Mouse (Mus musculus) myocyte (in vitro differentiated cells): Measurements from ENCODE around the gene Plagl1. TPM values are rescaled to one million over a fixed set of nuclear protein-coding genes. Genes with fewer than 3 reads are reported as not detected.

ENCODE experiments used
- H3K27me3 ChIP-seq: one replicate; pipeline ENCODE4 v1.6.1; 2011; ENCODE audit not compliant: control insufficient read depth, insufficient read depth, insufficient read length
- H3K36me3 ChIP-seq: one replicate; pipeline ENCODE4 v1.6.1; 2011; ENCODE audit not compliant: control insufficient read depth, insufficient read depth
- H3K4me2 ChIP-seq: one replicate; pipeline ENCODE4 v1.6.1; 2011; ENCODE audit warnings: low read depth, control low read depth
- H3K4me3 ChIP-seq: one replicate; pipeline ENCODE4 v1.5.1; 2011; ENCODE audit warnings: mild to moderate bottlenecking, control low read depth, moderate library complexity
- H3K79me2 ChIP-seq: one replicate; pipeline ENCODE4 v1.6.1; 2011; ENCODE audit not compliant: control insufficient read depth, insufficient read depth
- H3ac ChIP-seq: one replicate; pipeline ENCODE4 v1.6.1; 2011; ENCODE audit not compliant: control insufficient read depth, insufficient read length
- CEBPB ChIP-seq: IDR thresholded peaks from 2 replicates; pipeline ENCODE4 v1.6.1; 2011; ENCODE audit warnings: mild to moderate bottlenecking, moderate library complexity; ENCODE audit not compliant: poor library complexity, insufficient read depth, severe bottlenecking
- E2F4 ChIP-seq: IDR thresholded peaks from one replicate; pipeline ENCODE4 v1.6.1; 2011; ENCODE audit warnings: mild to moderate bottlenecking, control low read depth, moderate library complexity; ENCODE audit not compliant: insufficient read depth
- MAX ChIP-seq: IDR thresholded peaks from one replicate; pipeline ENCODE4 v1.6.1; 2011; ENCODE audit warnings: low read depth, mild to moderate bottlenecking, control low read depth
- MYOD1 ChIP-seq, 3 experiments: IDR thresholded peaks; one replicate each; pipeline ENCODE4 v1.6.1; 2011; ENCODE audit warnings: control low read depth in 2 of 3, low read depth in 2 of 3, mild to moderate bottlenecking in 2 of 3, moderate library complexity in 1 of 3; ENCODE audit not compliant: insufficient read length in 2 of 3, control insufficient read depth in 1 of 3
- MYOG ChIP-seq, 3 experiments: IDR thresholded peaks; one replicate each; pipeline ENCODE4 v1.6.1; 2011; ENCODE audit warnings: control low read depth in 2 of 3, low read depth in 2 of 3, mild to moderate bottlenecking in 2 of 3; ENCODE audit not compliant: insufficient read length in 2 of 3, control insufficient read depth in 1 of 3, insufficient read depth in 1 of 3
- POLR2A ChIP-seq: IDR thresholded peaks from one replicate; pipeline ENCODE4 v1.6.1; 2011; ENCODE audit warnings: low read depth, mild to moderate bottlenecking, control low read depth, moderate library complexity; ENCODE audit not compliant: insufficient read length
- POLR2AphosphoS2 ChIP-seq: IDR thresholded peaks from one replicate; pipeline ENCODE4 v1.6.1; 2011; ENCODE audit warnings: low read depth, control low read depth; ENCODE audit not compliant: insufficient read length
- REST ChIP-seq: IDR thresholded peaks from one replicate; pipeline ENCODE4 v1.6.1; 2011; ENCODE audit warnings: mild to moderate bottlenecking, control low read depth, moderate library complexity; ENCODE audit not compliant: insufficient read depth, insufficient read length
- SRF ChIP-seq: IDR thresholded peaks from one replicate; pipeline ENCODE4 v1.6.1; 2011; ENCODE audit warnings: low read depth; ENCODE audit not compliant: control insufficient read depth, insufficient read length
- TCF12 ChIP-seq: IDR thresholded peaks from one replicate; pipeline ENCODE4 v1.6.1; 2011; ENCODE audit warnings: mild to moderate bottlenecking, control low read depth; ENCODE audit not compliant: poor library complexity, insufficient read depth, severe bottlenecking
- TCF3 ChIP-seq: IDR thresholded peaks from one replicate; pipeline ENCODE4 v1.6.1; 2011; ENCODE audit warnings: low read depth, control low read depth; ENCODE audit not compliant: insufficient read length
- USF1 ChIP-seq: IDR thresholded peaks from one replicate; pipeline ENCODE4 v1.6.1; 2011; ENCODE audit warnings: low read depth, mild to moderate bottlenecking, control low read depth, moderate library complexity
- polyA plus RNA-seq: library from polyadenylated mRNA; unstranded; fragments of >200 nt; fragmentation: generic; extraction: Trizol; gene quantifications from one replicate; pipeline ENCODE4 v1.2.1, GENCODE M21; 2012; ENCODE audit warnings: missing spikeins

Gene Plagl1
- polyA plus RNA-seq, 1 experiment, result 0.40 TPM

GRCm38 (mm10) chr10:13100061-13100648, 39.9 kb downstream of the Plagl1 start:
- Histone ChIP-seq H3K4me2 (no peak overlapping the region), H3K79me2 (no peaks in the 10 kb centered on the region), H3K4me3 (no peak overlapping the region), H3K36me3 (no peaks in the 10 kb centered on the region), H3ac (no peak overlapping the region), H3K27me3 (no peaks in the 10 kb centered on the region)
- TF ChIP-seq E2F4, result no peak
- TF ChIP-seq POLR2AphosphoS2, result no peak
- TF ChIP-seq MYOG (IDR thresholded peaks at IDR 0.05; ENCODE audit: control insufficient read depth in 1 of 3, insufficient read depth in 1 of 3, insufficient read length in 2 of 3, low read depth in 2 of 3), result no peak
- TF ChIP-seq MAX, result no peak
- TF ChIP-seq MYOD1 (IDR thresholded peaks at IDR 0.05; ENCODE audit: control insufficient read depth in 1 of 3, insufficient read length in 2 of 3, low read depth in 2 of 3), result no peak
- no peak for TF ChIP-seq SRF
- no peak for TF ChIP-seq TCF12
- TF ChIP-seq TCF3, result no peak
- TF ChIP-seq USF1, result no peak
- TF ChIP-seq REST, result no peak
- no peak for TF ChIP-seq CEBPB
- TF ChIP-seq POLR2A, result no peak

- no peaks in the 10 kb centered on the region for H3K27me3 ChIP-seq
- no peak for TF ChIP-seq CEBPB
- no peak for TF ChIP-seq MYOG (IDR thresholded peaks at IDR 0.05; ENCODE audit: control insufficient read depth in 1 of 3, insufficient read depth in 1 of 3, insufficient read length in 2 of 3, low read depth in 2 of 3)
- no peak for TF ChIP-seq E2F4
- no peak for TF ChIP-seq MYOD1 (IDR thresholded peaks at IDR 0.05; ENCODE audit: control insufficient read depth in 1 of 3, insufficient read length in 2 of 3, low read depth in 2 of 3)
- TF ChIP-seq POLR2AphosphoS2, result no peak
- no peaks in the 10 kb centered on the region for H3K36me3 ChIP-seq
- no peak overlapping the region for H3K4me2 ChIP-seq
- no peak overlapping the region for H3K4me3 ChIP-seq
- H3K79me2 ChIP-seq, result no peaks in the 10 kb centered on the region
- no peak overlapping the region for H3ac ChIP-seq
Observed at GRCm38 (mm10) chr10:13102360-13102759, 42.1 kb downstream of the Plagl1 start.

GRCm38 (mm10) chr10:13103838-13104237, 43.5 kb downstream of the Plagl1 start:
- H3K4me3 ChIP-seq, result no peak overlapping the region
- H3K27me3 ChIP-seq, result no peaks in the 10 kb centered on the region
- H3K4me2 ChIP-seq, result no peak overlapping the region
- no peaks in the 10 kb centered on the region for H3K36me3 ChIP-seq
- no peak overlapping the region for H3ac ChIP-seq
- TF ChIP-seq MYOG (IDR thresholded peaks at IDR 0.05; ENCODE audit: control insufficient read depth in 1 of 3, insufficient read depth in 1 of 3, insufficient read length in 2 of 3, low read depth in 2 of 3) (no peak), CEBPB (no peak), E2F4 (no peak), TCF3 (no peak), REST (no peak), MAX (no peak)
- H3K79me2 ChIP-seq, result no peaks in the 10 kb centered on the region

DNA sequence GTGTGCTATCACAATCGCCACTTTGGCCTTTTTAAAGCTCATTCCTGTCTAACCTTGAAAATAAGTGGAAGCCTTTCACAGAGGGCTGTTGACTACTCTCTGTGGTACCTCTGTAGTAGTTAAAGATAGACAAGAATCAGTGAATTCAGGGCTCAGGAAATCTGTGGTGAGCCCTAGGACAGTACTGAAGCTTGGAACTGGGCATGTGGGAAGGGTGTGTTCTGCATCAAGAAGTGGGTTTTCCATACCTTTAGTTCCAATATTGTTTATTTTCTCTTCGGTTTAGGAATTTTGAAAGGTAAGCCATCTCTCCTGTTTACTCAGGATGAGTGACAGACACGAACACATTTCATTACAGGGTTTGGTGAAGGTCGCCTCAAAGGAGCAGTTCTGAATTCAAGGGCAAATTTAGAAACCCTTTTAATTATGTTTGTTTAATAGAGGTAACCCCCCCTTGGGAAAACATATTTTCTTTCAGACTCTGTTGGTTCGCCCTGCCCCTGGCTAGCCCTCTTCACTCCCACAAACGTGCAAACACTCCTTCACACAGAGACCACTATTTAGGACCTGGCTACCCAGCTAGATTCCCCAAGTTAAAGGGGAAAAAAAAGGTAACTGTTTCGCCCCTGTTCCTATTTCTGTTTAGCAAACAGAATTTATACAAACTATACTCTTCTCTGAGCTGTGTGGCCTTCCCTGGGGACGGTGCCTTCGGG, 46.8 kb downstream of the Plagl1 start:
- TF ChIP-seq REST (no peak), TCF3 (no peak), E2F4 (no peak), SRF (no peak), CEBPB (no peak)
- Histone ChIP-seq H3ac (no peak overlapping the region), H3K27me3 (no peaks in the 10 kb centered on the region), H3K4me3 (no peak overlapping the region), H3K79me2 (no peaks in the 10 kb centered on the region), H3K4me2 (no peak overlapping the region), H3K36me3 (no peaks in the 10 kb centered on the region)

DNA sequence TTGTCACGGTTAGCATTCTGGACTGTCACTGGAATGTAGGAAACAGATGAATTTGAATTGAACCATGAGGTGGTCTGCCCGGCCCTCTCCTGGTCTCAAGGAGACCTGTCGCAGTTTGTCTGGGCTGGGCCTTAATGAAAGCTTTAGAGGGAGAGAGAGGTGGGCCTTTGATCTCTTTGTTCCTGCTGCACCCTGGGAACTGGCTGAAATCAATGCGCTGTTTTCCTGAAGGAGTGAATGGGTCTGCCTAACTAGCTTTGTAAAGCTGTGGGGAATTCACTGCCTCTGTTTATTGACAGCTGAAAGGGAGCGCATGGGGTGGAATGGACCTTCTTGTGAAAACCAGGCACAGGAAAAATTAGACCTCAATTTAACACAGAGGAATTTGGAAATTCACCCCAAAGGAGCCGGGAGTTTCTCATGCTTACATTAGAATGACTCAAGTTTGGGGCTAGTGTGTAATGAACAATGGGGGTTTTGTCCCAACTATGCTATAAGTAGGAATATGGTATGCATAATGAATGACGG, 47.8 kb downstream of the Plagl1 start:
- H3K4me2 ChIP-seq, result no peak overlapping the region
- H3ac ChIP-seq, result no peak overlapping the region
- no peaks in the 10 kb centered on the region for H3K27me3 ChIP-seq
- TF ChIP-seq CEBPB, result no peak
- no peak for TF ChIP-seq TCF12
- TF ChIP-seq MAX, result no peak
- no peak for TF ChIP-seq POLR2AphosphoS2
- no peak for TF ChIP-seq E2F4
- TF ChIP-seq SRF, result no peak
- no peak for TF ChIP-seq REST
- no peak for TF ChIP-seq MYOD1 (IDR thresholded peaks at IDR 0.05; ENCODE audit: control insufficient read depth in 1 of 3, insufficient read length in 2 of 3, low read depth in 2 of 3)
- TF ChIP-seq POLR2A, result no peak
- TF ChIP-seq TCF3, result no peak
- TF ChIP-seq USF1, result no peak
- no peak for TF ChIP-seq MYOG (IDR thresholded peaks at IDR 0.05; ENCODE audit: control insufficient read depth in 1 of 3, insufficient read depth in 1 of 3, insufficient read length in 2 of 3, low read depth in 2 of 3)
- H3K36me3 ChIP-seq, result no peaks in the 10 kb centered on the region
- no peak overlapping the region for H3K4me3 ChIP-seq
- H3K79me2 ChIP-seq, result no peaks in the 10 kb centered on the region
